Mouse (Mus musculus) heart, embryonic 13.5 days (tissue): Measurements from ENCODE around the gene Clec3b. TPM values are rescaled to one million over a fixed set of nuclear protein-coding genes. Genes with fewer than 3 reads are reported as not detected.

ENCODE experiments used
- ATAC-seq: fragments of 200-750 bp; cut with Nextera tagmentation; 2 replicates; pipeline ENCODE4 v1.8.0; 2017; ENCODE audit warnings: moderate TSS enrichment; ENCODE audit not compliant: insufficient number of reproducible peaks, low FRiP score, low TSS enrichment; ENCODE audit errors: extremely low read depth
- H3K27ac ChIP-seq: fragments of 300-500 bp; sonication (generic); replicated peaks from 2 replicates; pipeline ENCODE4 v1.5.1; 2015; ENCODE audit warnings: moderate library complexity, mild to moderate bottlenecking, inconsistent platforms
- H3K27me3 ChIP-seq: fragments of 300-500 bp; sonication (generic); replicated peaks from 2 replicates; pipeline ENCODE4 v1.6.1; 2015; ENCODE audit warnings: mild to moderate bottlenecking, inconsistent platforms
- H3K36me3 ChIP-seq: fragments of 300-500 bp; sonication (generic); 2 replicates; pipeline ENCODE4 v1.6.1; 2015; ENCODE audit warnings: mild to moderate bottlenecking, inconsistent platforms
- H3K4me1 ChIP-seq: fragments of 300-500 bp; sonication (generic); 2 replicates; pipeline ENCODE4 v1.6.1; 2015; ENCODE audit warnings: inconsistent platforms
- H3K4me2 ChIP-seq: fragments of 300-500 bp; sonication (generic); 2 replicates; pipeline ENCODE4 v1.6.1; 2015; ENCODE audit warnings: inconsistent platforms, mild to moderate bottlenecking, moderate library complexity
- H3K4me3 ChIP-seq: fragments of 300-500 bp; sonication (generic); 2 replicates; pipeline ENCODE4 v1.5.1; 2015; ENCODE audit warnings: moderate library complexity, mild to moderate bottlenecking, inconsistent platforms
- H3K9ac ChIP-seq: fragments of 300-500 bp; sonication (generic); 2 replicates; pipeline ENCODE4 v1.6.1; 2015; ENCODE audit warnings: inconsistent platforms, mild to moderate bottlenecking, moderate library complexity
- H3K9me3 ChIP-seq: fragments of 300-500 bp; sonication (generic); 2 replicates; pipeline ENCODE4 v1.6.1; 2016; ENCODE audit warnings: inconsistent platforms
- WGBS: fragments of 180-500 bp; shearing (Covaris S2); methylation state at CpG from one replicate; pipeline ENCODE4 v1.1.7; 2015; ENCODE audit warnings: mixed read lengths; 5-methylcytosine and 5-hydroxymethylcytosine counted together
- polyA plus RNA-seq: library from polyadenylated mRNA; unstranded; fragments of >200 nt; fragmentation: Nextera tagmentation; extraction: Ambion mirVana; gene quantifications from 2 replicates; pipeline ENCODE4 v1.2.1, GENCODE M21; 2015

Clec3b gene
- polyA plus RNA-seq, 1 experiment from 2014 or later: 0.20 TPM

DNA sequence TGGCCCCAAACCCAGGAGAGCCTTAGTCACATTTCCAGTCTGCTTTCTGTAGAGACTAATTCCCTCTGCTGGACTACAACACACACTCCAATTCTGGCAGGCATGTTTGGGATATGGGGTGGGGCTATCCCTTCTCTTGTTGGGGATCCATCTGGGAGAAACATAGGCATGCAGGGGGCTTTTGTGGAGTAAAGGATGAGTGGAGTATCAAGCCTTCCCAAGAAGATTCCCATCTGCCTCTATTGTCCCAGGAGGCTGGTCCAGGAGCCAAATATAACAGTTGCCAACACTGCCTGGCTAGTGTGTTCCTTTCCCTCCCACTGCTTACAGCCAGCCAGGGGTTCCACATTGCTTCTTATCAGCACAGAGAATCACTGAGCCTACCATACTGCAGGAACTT is 7.0 kb downstream of the Clec3b start:
- Histone ChIP-seq H3K27ac (no peak overlapping the region), H3K36me3 (no peaks in the 10 kb centered on the region), H3K9me3 (no peaks in the 10 kb centered on the region), H3K4me3 (no peak overlapping the region), H3K4me1 (peaks cover 10% of the 10 kb centered on the region; the same call in 1 of the 2 replicates), H3K27me3 (no peaks in the 10 kb centered on the region), H3K4me2 (no peak overlapping the region), H3K9ac (no peak overlapping the region)
- no peak for ATAC-seq

DNA sequence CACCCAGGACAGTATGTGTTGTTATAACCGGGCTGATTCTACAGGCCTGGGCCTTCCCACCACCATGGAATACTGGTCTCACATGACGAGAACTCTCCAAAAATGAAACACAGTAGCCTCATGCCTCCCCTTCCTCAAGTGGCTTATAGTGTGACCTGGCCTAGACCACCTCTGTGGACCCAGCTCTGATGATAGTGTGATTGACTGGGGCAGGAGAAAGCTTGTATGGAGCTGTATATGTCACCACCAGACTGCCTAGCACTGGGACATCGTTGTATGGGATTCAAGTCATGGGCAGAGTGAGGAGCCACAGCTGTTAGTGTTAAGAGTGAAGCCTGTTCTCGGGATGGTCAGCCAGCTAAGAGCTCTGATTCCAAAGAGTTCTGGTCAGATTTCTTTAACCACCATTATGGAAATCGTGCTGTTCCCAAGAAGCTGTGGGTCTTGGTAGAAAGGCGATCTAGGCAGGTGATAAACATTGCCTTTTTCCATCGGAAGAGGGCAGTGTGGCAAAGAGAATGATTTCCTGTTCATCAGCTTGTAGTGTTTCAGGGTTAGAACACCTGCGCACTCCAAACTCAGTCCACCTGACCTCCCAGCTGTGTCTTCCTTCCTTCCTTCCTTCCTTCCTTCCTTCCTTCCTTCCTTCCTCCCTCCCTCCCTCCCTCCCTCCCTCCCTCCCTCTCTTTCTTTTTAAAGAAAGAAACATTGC is 7.5 kb downstream of the Clec3b start:
- no peaks in the 10 kb centered on the region for H3K9me3 ChIP-seq
- H3K36me3 ChIP-seq: no peaks in the 10 kb centered on the region
- no peak overlapping the region for H3K4me3 ChIP-seq
- H3K9ac ChIP-seq: no peak overlapping the region
- H3K4me2 ChIP-seq: no peak overlapping the region
- H3K4me1 ChIP-seq: peaks cover 10% of the 10 kb centered on the region; the same call in 1 of the 2 replicates
- H3K27me3 ChIP-seq: no peaks in the 10 kb centered on the region
- H3K27ac ChIP-seq: no peak overlapping the region
- WGBS: 57% methylated on average over 8 of the region's 8 CpGs
- no peak for ATAC-seq

DNA sequence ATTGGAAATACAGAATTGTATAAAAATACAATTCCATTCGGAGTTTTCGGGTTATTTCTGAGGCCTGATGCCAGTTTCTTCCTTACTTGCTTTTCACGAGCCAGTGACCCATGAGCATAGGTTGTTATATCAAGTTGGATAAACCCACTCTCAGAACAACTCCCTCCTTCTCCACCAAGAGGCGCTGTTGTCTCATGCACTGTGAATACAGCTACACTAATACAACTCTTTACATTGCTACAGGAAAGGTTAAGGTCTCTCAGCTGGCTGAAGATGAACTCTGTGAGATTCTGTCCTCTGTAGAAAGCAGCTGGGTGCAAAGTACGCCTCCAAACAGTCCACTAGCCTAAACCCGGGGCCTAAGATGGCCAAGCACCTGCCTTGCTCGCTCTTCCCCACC is 8.6 kb downstream of the Clec3b start:
- Histone ChIP-seq H3K27ac (no peak overlapping the region), H3K4me3 (no peak overlapping the region), H3K9ac (no peak overlapping the region), H3K4me1 (peaks cover 10% of the 10 kb centered on the region; the same call in 1 of the 2 replicates), H3K36me3 (no peaks in the 10 kb centered on the region), H3K9me3 (no peaks in the 10 kb centered on the region), H3K27me3 (no peaks in the 10 kb centered on the region), H3K4me2 (no peak overlapping the region)
- 51% methylated on average over 7 of the region's 7 CpGs for WGBS
- no peak for ATAC-seq

DNA sequence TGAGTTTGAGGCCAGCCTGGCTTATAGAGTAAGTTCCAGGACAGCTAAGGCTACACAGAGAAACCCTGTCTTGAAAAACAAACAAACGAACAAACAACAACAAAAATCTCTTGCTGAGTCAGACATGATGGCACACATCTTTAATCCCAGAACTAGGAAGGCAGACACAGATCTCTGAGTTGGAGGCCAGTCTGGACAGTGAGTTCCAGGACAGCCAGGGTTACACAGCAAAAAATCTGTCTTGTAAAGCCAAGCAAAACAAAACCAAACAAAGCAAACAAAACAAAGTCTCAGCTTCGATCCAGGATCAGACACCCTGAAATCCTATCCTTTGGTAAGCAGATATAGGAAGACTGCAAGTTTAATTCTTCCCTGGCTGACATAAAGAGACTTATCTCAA is 11.0 kb downstream of the Clec3b start:
- Histone ChIP-seq H3K9me3 (no peaks in the 10 kb centered on the region), H3K4me2 (no peak overlapping the region), H3K36me3 (no peaks in the 10 kb centered on the region), H3K27me3 (no peaks in the 10 kb centered on the region), H3K4me3 (no peak overlapping the region), H3K9ac (no peak overlapping the region), H3K4me1 (peaks cover 8% of the 10 kb centered on the region; the same call in 1 of the 2 replicates), H3K27ac (no peak overlapping the region)
- 40% methylated on average over 2 of the region's 2 CpGs for WGBS
- ATAC-seq: no peak

DNA sequence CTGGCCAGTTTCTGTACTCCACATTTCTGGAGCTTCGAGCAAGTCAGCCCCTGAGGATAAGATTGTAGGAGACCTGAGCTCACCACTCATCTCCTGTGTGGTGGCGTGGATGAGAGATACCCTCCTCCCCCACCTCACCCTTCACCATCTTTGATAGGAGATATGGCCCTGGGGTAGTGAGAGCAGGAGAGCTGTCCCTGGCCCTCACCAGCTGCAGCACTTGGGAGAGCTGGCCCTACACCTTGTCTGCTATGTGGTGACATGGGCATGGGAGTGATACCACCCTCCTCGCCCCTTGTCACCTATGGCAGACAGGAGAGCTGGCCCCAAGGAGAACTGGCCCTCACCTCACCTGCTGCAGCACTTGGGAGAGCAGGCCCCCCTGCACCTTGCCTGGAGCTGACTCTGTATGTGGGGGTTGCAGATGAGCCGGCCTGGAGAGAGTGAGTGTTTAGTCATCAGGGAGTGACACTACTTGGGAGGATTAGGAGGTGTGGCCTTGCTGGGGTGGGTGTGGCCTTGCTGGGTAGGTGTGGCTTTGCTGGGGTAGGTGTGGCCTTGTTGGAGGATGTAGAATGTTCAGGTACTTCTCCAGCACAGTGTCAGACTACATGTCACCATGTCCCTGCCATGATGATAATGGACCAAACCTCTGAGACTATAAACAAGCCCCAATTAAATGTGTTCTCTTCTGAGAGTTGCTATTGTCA is 12.4 kb downstream of the Clec3b start:
- Histone ChIP-seq H3K4me2 (no peak overlapping the region), H3K9me3 (no peaks in the 10 kb centered on the region), H3K9ac (no peak overlapping the region), H3K27me3 (no peaks in the 10 kb centered on the region), H3K27ac (no peak overlapping the region), H3K36me3 (no peaks in the 10 kb centered on the region), H3K4me1 (peaks cover 6% of the 10 kb centered on the region; the same call in 1 of the 2 replicates), H3K4me3 (no peak overlapping the region)
- WGBS: 65% methylated on average over 4 of the region's 4 CpGs
- no peak for ATAC-seq

DNA sequence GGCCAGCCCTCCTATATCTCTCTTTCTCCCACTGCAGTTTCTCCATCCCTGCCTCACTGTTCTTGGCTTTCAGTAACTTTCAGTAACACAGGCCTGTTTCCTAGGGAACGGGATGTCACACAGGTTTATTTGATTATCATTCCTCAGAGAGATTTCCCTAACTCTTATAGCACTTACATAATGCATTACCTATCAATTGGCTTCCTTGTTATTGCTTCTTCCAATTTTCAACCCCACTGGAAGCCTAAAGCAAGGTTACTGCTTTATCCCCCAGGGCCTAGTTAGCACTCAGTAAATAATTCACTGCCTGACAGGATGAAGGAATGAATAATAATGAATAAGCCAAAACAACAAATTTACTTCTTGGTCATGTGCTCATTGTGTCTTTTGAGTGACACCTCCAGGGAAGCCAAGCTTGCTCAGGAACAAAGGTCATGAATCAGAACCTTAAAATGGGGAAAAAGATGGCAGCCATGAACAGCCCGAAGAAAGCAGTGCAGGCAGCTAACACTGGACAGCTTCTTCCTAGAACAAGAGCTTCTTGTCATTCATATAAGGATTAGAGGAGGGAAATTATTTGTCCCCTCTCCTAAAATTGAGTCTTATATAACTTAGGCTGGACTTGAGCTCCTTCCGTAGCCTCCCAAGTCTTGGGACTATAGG is 15.2 kb downstream of the Clec3b start:
- Histone ChIP-seq H3K36me3 (no peaks in the 10 kb centered on the region), H3K9ac (no peak overlapping the region), H3K27ac (no peak overlapping the region), H3K4me2 (no peak overlapping the region), H3K4me1 (peaks cover 6% of the 10 kb centered on the region; the same call in 1 of the 2 replicates), H3K9me3 (no peaks in the 10 kb centered on the region), H3K4me3 (no peak overlapping the region), H3K27me3 (no peaks in the 10 kb centered on the region)
- 89% methylated on average over 3 of the region's 3 CpGs for WGBS
- no peak for ATAC-seq

DNA sequence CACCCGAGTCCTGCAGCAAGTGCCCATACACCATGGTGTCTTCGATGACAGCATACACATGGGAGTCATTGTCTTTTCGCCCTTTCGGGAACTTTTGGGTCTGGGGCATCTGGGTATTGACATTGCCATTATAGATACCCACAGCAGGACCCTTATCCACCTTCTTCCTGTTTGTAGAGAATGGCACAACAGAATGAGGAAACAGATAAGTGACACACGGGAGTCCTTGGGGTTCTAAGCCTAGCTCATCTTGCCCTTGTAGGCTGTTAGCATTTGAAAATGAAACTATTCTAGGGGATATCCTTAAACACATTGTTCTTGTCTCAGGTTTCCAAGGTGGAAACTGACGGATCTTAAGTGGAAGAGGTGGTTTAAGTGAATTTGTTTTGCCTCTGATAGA is 23.0 kb downstream of the Clec3b start:
- 65% methylated on average over 6 of the region's 6 CpGs for WGBS
- Histone ChIP-seq H3K4me1 (no peaks in the 10 kb centered on the region), H3K9me3 (no peaks in the 10 kb centered on the region), H3K4me3 (no peak overlapping the region), H3K27ac (no peak overlapping the region), H3K9ac (no peak overlapping the region), H3K27me3 (no peaks in the 10 kb centered on the region), H3K4me2 (no peak overlapping the region), H3K36me3 (no peaks in the 10 kb centered on the region)
- ATAC-seq: no peak

DNA sequence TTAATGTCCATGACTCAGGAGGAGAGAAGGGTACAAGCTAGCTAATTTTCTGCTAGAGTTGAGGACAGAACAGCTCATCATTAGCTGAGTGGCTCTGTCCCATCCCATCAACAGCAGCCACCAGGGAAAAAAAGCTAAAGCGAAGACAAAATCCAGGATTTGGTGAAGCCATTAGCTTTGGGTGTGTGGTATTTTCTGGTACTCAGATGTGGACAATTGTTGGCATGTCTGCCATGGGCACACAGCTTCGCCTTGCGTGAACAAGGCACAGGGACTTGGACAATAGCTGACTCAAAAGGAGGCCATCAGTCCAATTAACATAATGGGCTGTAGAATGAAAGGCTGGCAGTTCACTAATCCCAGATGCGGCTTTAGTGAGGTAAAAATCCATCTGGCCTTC is 23.6 kb downstream of the Clec3b start:
- no peak overlapping the region for H3K9ac ChIP-seq
- no peaks in the 10 kb centered on the region for H3K27me3 ChIP-seq
- WGBS: 82% methylated on average over 4 of the region's 4 CpGs
- ATAC-seq: no peak
- H3K27ac ChIP-seq: no peak overlapping the region
- no peaks in the 10 kb centered on the region for H3K4me1 ChIP-seq
- no peak overlapping the region for H3K4me3 ChIP-seq
- no peaks in the 10 kb centered on the region for H3K36me3 ChIP-seq
- H3K4me2 ChIP-seq: no peak overlapping the region
- no peaks in the 10 kb centered on the region for H3K9me3 ChIP-seq

DNA sequence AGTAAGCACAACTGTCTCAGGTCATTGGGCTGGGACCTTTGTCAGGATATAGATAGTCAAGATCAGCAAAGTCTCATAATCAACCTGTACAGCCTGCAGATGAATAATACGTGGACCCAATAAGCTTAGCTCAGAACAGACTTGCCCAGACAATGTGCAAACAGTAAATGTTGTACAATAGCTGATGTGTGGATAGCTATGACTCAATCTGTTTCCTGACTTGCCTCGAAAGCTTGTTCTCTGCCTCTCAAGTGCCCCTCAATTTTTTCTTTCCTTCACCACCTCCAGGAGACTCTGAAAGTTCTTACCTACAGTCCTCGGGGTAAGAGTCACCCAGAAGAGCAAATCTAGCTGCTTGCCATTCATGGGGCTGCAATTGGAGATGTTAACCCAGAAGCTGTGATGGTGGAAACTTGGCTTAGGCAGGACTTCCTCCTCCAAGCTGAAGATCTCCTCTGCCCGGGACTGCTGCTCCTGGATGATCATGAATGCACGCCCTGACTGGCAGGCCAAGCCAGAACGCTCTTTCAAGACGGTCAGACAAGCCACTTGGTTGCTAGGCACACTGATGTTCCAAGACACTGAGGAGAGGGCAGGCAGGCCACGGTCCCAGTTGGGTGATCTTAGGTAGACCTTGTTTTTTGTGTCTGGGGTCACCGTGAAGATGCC is 26.8 kb downstream of the Clec3b start:
- H3K36me3 ChIP-seq: no peaks in the 10 kb centered on the region
- no peaks in the 10 kb centered on the region for H3K9me3 ChIP-seq
- WGBS: 76% methylated on average over 9 of the region's 9 CpGs
- no peaks in the 10 kb centered on the region for H3K4me1 ChIP-seq
- no peak overlapping the region for H3K4me3 ChIP-seq
- ATAC-seq: no peak
- no peak overlapping the region for H3K9ac ChIP-seq
- no peak overlapping the region for H3K27ac ChIP-seq
- H3K27me3 ChIP-seq: no peaks in the 10 kb centered on the region
- no peak overlapping the region for H3K4me2 ChIP-seq

DNA sequence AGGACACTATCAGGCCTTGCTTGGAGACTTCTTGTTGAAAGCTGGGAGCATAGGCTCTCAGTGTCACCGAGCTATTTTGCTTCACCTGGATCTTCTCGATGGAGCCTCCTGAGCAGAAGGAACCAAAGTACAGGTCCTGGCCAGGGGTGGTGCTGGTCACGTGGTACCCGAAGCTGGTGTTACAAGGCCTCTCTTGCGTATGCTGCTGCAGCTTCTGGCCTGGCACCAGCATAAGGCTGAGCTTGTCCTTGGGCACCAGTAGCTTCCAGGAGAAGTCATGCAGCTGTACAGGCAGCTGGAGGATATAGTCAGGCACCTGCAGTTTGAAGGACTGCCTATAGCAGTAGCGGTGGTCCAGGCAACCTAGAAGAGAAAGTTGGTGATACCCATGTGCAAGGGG is 29.3 kb downstream of the Clec3b start:
- 83% methylated on average over 6 of the region's 6 CpGs for WGBS
- H3K27ac ChIP-seq: no peak overlapping the region
- no peak for ATAC-seq
- H3K4me3 ChIP-seq: no peak overlapping the region
- no peaks in the 10 kb centered on the region for H3K27me3 ChIP-seq
- no peaks in the 10 kb centered on the region for H3K36me3 ChIP-seq
- H3K9ac ChIP-seq: no peak overlapping the region
- H3K9me3 ChIP-seq: no peaks in the 10 kb centered on the region
- H3K4me2 ChIP-seq: no peak overlapping the region
- H3K4me1 ChIP-seq: no peaks in the 10 kb centered on the region

DNA sequence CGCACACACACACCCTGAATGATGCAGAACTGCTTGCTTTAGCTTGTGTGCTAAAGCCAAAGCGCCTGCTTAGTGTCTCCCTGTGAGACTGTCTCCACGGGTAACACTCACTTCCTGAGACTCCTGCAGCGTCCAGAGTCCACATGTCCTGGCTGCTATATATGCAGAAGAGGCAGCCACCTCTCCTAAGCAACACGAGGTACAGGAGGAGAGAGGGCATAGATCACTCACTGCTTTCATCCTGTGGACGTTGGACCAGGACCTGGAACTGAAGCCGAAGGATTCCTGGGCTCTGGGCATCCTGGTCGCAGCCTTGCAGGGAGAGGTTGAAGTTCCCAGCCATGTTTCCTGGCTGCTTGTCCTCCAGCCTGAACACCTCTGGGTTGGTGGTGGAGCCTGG is 32.5 kb downstream of the Clec3b start:
- no peak for ATAC-seq
- H3K9ac ChIP-seq: no peak overlapping the region
- H3K27me3 ChIP-seq: no peaks in the 10 kb centered on the region
- 65% methylated on average over 8 of the region's 8 CpGs for WGBS
- no peaks in the 10 kb centered on the region for H3K36me3 ChIP-seq
- no peak overlapping the region for H3K4me3 ChIP-seq
- H3K9me3 ChIP-seq: no peaks in the 10 kb centered on the region
- no peak overlapping the region for H3K27ac ChIP-seq
- H3K4me2 ChIP-seq: no peak overlapping the region
- H3K4me1 ChIP-seq: no peaks in the 10 kb centered on the region
